Mouse (Mus musculus): Measurements from ENCODE around the gene Clec1b.

DNA sequence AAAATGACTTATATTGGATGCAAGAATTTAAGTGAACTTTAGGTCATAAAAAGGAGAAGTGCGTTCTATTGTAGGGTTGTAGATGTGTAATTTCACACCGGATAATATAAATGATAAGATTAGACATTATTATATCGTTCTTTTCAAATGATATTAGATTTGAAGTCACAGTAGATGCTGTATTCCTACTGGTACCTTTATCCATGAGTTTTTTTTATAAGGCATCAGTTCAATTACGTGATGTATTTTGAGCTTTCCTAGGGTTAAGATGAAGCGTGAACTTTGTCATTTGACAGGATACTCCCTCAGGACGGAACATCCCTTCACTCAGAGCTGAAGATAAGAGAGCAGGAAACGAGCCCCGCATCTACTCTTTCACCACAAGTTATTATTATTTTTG is at the start of gene Clec1b:
- TF ChIP-seq CTCF (IDR thresholded peaks at IDR 0.05; ENCODE audit: borderline replicate concordance, insufficient read depth, low read depth, low read length), result no peak
- TF ChIP-seq POLR2A (IDR thresholded peaks at IDR 0.05; ENCODE audit: borderline replicate concordance, insufficient read depth, low read length), result no peak
